Mouse (Mus musculus) ES-E14 (cell line): ENCODE measurements around the gene Wdr12. TPM values are rescaled to one million over a fixed set of nuclear protein-coding genes. Genes with fewer than 3 reads are reported as not detected.
A peak's percentile ranks its signal among the peaks of the same experiment; 100 is the strongest.

ENCODE experiments used
- DNase-seq: peaks from one replicate; pipeline ENCODE4 v3.0.0-alpha.2; 2013; ENCODE audit warnings: low read depth, low spot score
- H3K27ac ChIP-seq: 2 replicates; pipeline ENCODE4 v1.5.1; 2012; ENCODE audit warnings: low read depth, mild to moderate bottlenecking, low read length, moderate library complexity, mixed read lengths; ENCODE audit not compliant: poor library complexity, insufficient read depth, severe bottlenecking
- H3K36me3 ChIP-seq: 2 replicates; pipeline ENCODE4 v1.6.1; 2012; ENCODE audit warnings: mild to moderate bottlenecking, low read length, moderate library complexity, mixed read lengths; ENCODE audit not compliant: control insufficient read depth, poor library complexity, insufficient read depth, severe bottlenecking
- H3K4me1 ChIP-seq, 2 experiments: fragments of 150-350 bp in 1 of 2; sonication (generic) in 1 of 2; 2 replicates each; pipeline ENCODE4 v1.6.1; 2012; ENCODE audit warnings: low read length in 2 of 2, mild to moderate bottlenecking in 1 of 2, mixed read lengths in 1 of 2; ENCODE audit not compliant: control insufficient read depth in 2 of 2, insufficient read depth in 2 of 2, poor library complexity in 1 of 2
- H3K4me3 ChIP-seq, 2 experiments: fragments of 150-350 bp in 1 of 2; sonication (generic) in 1 of 2; 2 replicates each; pipeline ENCODE4 v1.5.1; 2012; ENCODE audit warnings: low read length in 2 of 2, low read depth in 1 of 2, mild to moderate bottlenecking in 1 of 2, mixed read lengths in 1 of 2; ENCODE audit not compliant: insufficient read depth in 1 of 2, poor library complexity in 1 of 2, severe bottlenecking in 1 of 2
- H3K9ac ChIP-seq: 2 replicates; pipeline ENCODE4 v1.6.1; 2012; ENCODE audit warnings: low read depth, mild to moderate bottlenecking, low read length, mixed read lengths; ENCODE audit not compliant: poor library complexity, insufficient read depth, severe bottlenecking
- H3K9me3 ChIP-seq: fragments of 150-350 bp; sonication (generic); 2 replicates; pipeline ENCODE4 v1.6.1; 2012; ENCODE audit warnings: low read depth, mild to moderate bottlenecking, low read length; ENCODE audit not compliant: control insufficient read depth, insufficient read depth
- CHD2 ChIP-seq: IDR thresholded peaks from 2 replicates; pipeline ENCODE4 v1.6.1; 2014; ENCODE audit warnings: mild to moderate bottlenecking, low read depth, low read length, inconsistent platforms
- HCFC1 ChIP-seq: IDR thresholded peaks from 2 replicates; pipeline ENCODE4 v1.6.1; 2012; ENCODE audit warnings: low read length, inconsistent platforms, borderline replicate concordance; ENCODE audit not compliant: insufficient read depth
- MAFK ChIP-seq: IDR thresholded peaks from 2 replicates; pipeline ENCODE4 v1.6.1; 2014; ENCODE audit warnings: mild to moderate bottlenecking, low read depth, low read length, inconsistent platforms; ENCODE audit not compliant: insufficient read depth
- ZC3H11A ChIP-seq: IDR thresholded peaks from 2 replicates; pipeline ENCODE4 v1.6.1; 2012; ENCODE audit warnings: low read depth, mild to moderate bottlenecking, inconsistent platforms, low read length, borderline replicate concordance
- ZNF384 ChIP-seq: IDR thresholded peaks from 2 replicates; pipeline ENCODE4 v1.6.1; 2012; ENCODE audit warnings: low read depth, low read length, inconsistent platforms
- in situ Hi-C, 2 experiments: fragments of 600-800 bp; cut with MboI; formaldehyde crosslinking; loops; one replicate each; pipeline ENCODE4 v1.15.1; 2025; ENCODE audit warnings: low sequenced_read_pairs in 2 of 2, inconsistent platforms in 1 of 2; ENCODE audit not compliant: unreplicated experiment in 2 of 2
- total RNA-seq: library from RNA; depleted of rRNA; stranded (reverse); fragments of 300-350 nt; gene quantifications from 2 replicates; pipeline ENCODE4 v1.2.3, GENCODE M21; 2012; rRNA removed

Wdr12 gene
- total RNA-seq, result 50.5 and 71.2 TPM in 2 replicates

DNA sequence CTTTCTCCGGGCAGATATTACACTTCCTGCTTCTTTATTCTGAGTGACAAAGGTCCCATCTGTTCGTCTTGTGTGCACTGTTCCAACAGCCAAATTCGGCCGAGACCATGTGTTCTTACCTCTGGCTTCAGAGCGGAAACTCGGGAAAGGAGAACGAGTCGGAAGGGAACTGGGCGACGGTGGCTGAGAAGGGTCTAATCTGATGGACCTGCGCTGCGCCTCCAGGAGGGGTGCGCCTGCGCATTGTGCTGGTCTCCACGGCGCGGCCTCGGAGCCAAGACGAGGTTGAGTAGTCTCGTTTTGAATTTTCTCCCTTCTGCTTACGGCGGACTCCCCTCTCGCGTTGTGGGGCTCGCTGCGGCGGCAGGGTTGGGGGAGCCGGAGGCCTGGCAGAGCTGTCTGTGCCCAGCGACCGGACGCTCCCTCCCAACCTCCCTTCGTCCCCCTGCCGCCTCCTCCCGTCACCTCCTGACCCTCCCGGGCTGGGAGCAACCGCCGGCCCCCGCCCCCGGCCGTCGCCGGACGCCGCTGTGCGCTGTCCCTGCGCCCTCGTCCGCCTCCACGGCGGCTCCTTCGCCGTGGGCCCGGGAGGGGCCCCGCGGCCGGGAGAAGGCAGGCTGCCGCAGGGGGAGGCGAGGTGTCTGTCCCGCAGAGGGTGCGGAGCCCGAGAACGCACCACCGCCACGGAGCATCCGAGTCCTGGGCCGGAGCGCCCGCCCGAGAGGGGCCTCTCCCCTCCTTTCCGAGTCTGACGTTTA is at the start of gene Wdr12, which contains the start of gene Carf:
Gene Wdr12, minus strand, starts transcription at position 622 of the 758 bp plus-strand sequence.
Gene Carf, plus strand, starts transcription at position 224 of the 758 bp plus-strand sequence.
- H3K27ac ChIP-seq, result peak within 1 kb of the TSS; percentile 85
- peak within 1 kb of the TSS; percentile 92 to 95 for H3K4me3 ChIP-seq
- H3K4me1 ChIP-seq, result 0 out of 4 replicates have a peak, but pooled peaks cover 0 to 1% of the 10 kb centered on the region in 2 experiments
- TF ChIP-seq HCFC1 (peak; percentile 74), ZNF384 (no peak), MAFK (no peak), CHD2 (no peak)
- H3K36me3 ChIP-seq, result peaks cover 6% of the 10 kb centered on the region
- H3K9ac ChIP-seq, result peak within 1 kb of the TSS; percentile 92
- no peaks in the 10 kb centered on the region for H3K9me3 ChIP-seq
- peak; percentile 96 for DNase-seq
- in situ Hi-C loops, result no loop called here

DNA sequence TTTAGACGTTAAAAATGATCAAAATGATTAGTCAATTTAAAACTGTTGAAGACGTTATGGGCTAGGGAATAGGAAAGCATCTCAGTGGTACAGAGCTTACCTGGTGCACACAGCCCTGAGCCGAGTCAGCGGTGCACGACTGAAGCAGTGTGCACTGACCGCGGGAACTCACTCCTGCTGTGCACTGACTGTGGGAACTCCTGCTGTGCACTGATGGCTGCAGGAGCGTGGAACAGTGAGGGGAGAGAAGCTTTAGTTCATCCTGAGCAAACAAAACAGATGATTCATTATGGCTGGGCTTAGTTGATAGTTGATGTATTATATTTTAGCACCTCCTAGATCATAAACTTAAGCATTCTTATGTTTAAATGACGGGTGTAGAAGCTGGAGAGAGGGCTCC is 38.9 kb upstream of the Wdr12 start:
- Histone ChIP-seq H3K27ac (no peak overlapping the region), H3K9ac (no peak overlapping the region), H3K4me1 (no peaks in the 10 kb centered on the region), H3K4me3 (no peak overlapping the region), H3K36me3 (no peaks in the 10 kb centered on the region), H3K9me3 (no peaks in the 10 kb centered on the region)
- DNase-seq, result peak; percentile 15
- TF ChIP-seq ZNF384 (no peak), MAFK (no peak), CHD2 (no peak), ZC3H11A (no peak), HCFC1 (no peak)
- in situ Hi-C loops, result no loop called here

DNA sequence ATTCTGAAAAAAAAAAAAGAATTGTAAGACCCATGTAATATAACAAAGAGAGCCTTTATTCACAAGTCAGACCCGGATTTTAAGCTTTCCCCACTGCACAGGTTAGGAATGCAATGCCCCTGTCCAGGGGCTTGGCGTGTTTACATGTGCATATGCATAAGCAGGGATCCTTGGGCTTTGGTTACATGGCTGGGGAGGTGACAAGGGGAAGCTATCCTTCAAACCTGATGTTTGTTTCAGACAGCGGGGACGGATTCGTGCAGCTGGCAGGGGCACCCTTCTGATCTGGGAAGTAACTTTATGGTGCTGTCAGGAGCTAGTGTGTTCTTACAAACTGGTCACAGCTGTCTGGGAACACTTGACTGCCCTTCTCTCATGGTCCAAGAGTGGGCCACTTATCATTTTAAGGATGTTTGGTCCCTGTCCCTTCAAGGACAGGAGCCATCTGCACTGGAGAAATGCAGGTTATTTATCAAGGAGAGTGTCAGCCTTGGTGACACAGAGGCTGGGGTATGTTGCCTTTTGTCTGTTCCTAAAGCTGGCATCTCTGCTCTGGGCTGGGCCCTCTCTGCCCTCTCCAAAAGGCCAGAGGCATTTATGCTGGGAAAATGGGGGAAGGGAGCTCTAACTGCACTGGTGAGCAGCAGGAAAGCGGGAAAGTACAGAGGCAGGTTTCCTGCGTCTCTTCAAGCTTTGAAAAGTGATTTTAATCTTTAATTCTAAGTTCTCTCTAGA is 19.4 kb upstream of the Wdr12 start:
- H3K27ac ChIP-seq, result peak overlapping the region; percentile 7; the same call in 1 of the 2 replicates
- TF ChIP-seq CHD2, result no peak
- TF ChIP-seq HCFC1, result no peak
- no peak for TF ChIP-seq MAFK
- no peak for TF ChIP-seq ZC3H11A
- H3K9ac ChIP-seq, result no peak overlapping the region
- H3K36me3 ChIP-seq, result no peaks in the 10 kb centered on the region
- DNase-seq, result no peak
- in situ Hi-C loops, result no loop called here
- no peaks in the 10 kb centered on the region for H3K4me1 ChIP-seq
- H3K4me3 ChIP-seq, result no peak overlapping the region
- no peaks in the 10 kb centered on the region for H3K9me3 ChIP-seq

DNA sequence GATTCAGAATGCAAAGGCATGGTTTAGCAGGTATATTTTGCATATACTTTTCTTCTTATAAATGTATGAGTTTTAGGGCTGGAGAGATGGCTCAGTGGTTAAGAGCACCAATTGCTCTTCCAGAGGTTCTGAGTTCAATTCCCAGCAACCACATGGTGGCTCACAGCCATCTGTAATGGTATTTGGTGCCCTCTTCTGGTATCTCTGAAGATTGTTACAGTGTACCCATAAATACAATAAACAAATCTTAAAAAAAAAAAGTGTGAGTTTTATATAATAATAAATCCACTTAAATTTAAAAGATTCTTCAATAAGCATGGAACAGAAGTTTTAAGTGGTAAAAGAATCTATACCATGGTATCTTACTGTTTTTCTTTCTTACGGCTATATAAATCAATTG is 6.1 kb upstream of the Wdr12 start:
- TF ChIP-seq MAFK (no peak), CHD2 (no peak), ZC3H11A (no peak), ZNF384 (no peak), HCFC1 (no peak)
- no peaks in the 10 kb centered on the region for H3K4me1 ChIP-seq
- in situ Hi-C loops, result no loop called here
- peak; percentile 1 for DNase-seq
- no peak overlapping the region for H3K4me3 ChIP-seq
- H3K36me3 ChIP-seq, result no peaks in the 10 kb centered on the region
- no peak overlapping the region for H3K9ac ChIP-seq
- H3K9me3 ChIP-seq, result no peaks in the 10 kb centered on the region
- no peak overlapping the region for H3K27ac ChIP-seq
